Mouse (Mus musculus) layer of hippocampus, adult 2 months (tissue): ENCODE results near the gene Ncaph2. TPM values are rescaled to one million over a fixed set of nuclear protein-coding genes. Genes with fewer than 3 reads are reported as not detected.

Experiments
- DNase-seq, 2 experiments: peaks; one replicate each; pipeline ENCODE4 v3.0.0; 2022; ENCODE audit warnings: low spot score in 2 of 2
- H3K27ac ChIP-seq: fragments of 200-600 bp; 2 replicates; pipeline ENCODE4 v1.8.1; 2022
- H3K4me3 ChIP-seq: fragments of 200-600 bp; 2 replicates; pipeline ENCODE4 v1.8.1; 2022; ENCODE audit warnings: mild to moderate bottlenecking
- CTCF ChIP-seq: fragments of 200-600 bp; conservative IDR thresholded peaks from 2 replicates; pipeline ENCODE4 v1.8.1; 2022; ENCODE audit warnings: antibody characterized with exemption, mild to moderate bottlenecking, moderate library complexity
- total RNA-seq, 2 experiments: library from RNA; stranded (reverse); gene quantifications; 2 replicates each; pipeline ENCODE4 v1.2.3; 2021

Gene Ncaph2
- total RNA-seq, 2 experiments from 2014 or later, result 97.6 to 101 TPM

GRCm38 (mm10) chr15:89376040-89376439 lies 20.5 kb downstream of the Ncaph2 start:
- no peak for TF ChIP-seq CTCF
- no peak for DNase-seq
- Histone ChIP-seq H3K27ac (no peak overlapping the region), H3K4me3 (no peak overlapping the region)

DNA sequence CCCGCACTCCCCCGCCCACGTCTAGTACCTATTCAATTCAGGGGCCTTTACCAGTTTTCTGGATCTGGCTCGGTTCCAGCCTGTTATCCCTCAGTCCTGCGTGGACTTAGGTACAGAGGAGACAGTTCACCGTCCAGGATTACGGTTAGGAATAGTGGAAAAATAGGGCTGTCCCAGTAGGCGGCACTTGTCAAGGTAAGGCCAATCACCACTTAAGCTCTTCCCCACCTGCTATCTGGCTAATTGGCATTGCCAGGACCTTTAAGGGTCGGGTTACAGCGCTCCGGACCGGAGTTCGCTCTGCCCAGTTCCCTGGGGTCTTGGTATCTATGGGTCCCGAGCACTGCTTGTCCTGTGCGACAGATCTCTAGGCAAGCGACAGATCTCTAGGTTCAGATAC lies 21.4 kb downstream of the Ncaph2 start, which contains the start of gene Tymp:
Gene Tymp, minus strand, starts transcription at position 83 of the 400 bp plus-strand sequence.
- H3K27ac ChIP-seq, result no peak within 1 kb of the TSS
- TF ChIP-seq CTCF, result no peak
- DNase-seq, result no peak
- H3K4me3 ChIP-seq, result no peak within 1 kb of the TSS

DNA sequence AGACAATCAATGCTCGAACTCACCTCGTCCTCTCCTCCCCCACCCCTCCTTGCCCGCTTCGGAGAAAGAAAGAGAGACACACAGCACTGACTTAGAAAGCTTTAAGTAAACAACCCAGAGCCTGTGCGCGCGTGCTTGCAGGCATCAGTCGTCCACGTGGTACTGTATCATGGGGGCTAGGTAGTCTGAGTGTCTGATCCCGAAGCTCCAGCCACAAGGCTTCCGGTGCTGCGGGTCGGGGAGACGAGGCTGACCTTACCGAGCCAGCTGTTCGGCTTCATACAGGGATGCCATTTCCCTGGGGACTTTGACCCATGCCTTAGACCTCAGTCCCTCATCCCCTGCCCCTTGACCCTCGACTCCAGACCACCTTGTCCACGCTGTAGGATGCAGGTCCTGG lies 21.8 kb downstream of the Ncaph2 start:
- Histone ChIP-seq H3K27ac (no peak overlapping the region), H3K4me3 (no peak overlapping the region)
- no peak for DNase-seq
- TF ChIP-seq CTCF, result no peak

DNA sequence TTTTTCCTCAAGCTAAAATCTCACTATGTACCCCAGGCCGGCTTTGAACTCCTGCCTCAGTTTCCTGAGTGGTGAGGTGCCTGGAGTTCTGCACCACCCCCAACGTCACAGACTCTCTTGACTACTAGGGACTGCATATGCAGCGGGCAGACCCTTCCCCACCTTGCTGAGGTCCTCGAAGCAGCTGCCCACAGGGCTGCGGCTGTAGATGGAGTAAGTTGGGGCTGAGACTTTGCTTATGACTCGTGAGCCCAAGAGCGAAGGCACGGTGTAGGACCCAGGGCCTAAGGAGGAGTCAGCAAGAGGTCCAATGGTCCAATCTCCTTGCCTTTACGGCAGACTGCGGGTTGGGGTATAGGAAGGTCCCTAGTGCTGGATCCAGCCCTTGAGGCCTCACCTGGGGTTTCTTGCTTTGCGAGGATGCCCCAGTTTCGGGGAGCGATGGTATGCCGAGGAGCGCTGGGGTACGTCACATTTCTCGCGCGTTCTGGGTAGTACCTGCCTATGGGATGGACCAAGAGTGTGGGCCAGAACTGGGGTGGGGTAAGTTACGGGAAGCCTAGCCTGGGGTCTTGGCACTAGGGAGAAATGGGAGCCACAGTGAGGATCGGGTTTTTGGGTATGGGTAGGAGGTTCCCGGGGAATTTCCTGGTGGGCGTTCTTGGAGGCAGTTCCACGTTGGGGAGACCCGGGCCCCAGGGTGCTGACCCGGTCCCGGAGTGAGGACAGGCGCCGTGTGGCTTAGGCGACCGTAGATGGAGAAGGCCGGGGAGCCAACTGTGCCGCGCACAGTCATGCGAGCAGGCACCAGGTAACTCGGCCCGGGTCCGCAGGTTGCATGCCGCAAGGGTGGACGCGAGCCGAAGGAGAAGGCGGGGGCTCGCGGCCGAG lies 22.7 kb downstream of the Ncaph2 start:
- no peak for TF ChIP-seq CTCF
- no peak for DNase-seq
- Histone ChIP-seq H3K4me3 (peak overlapping the region; percentile 59), H3K27ac (peak overlapping the region; percentile 77)

GRCm38 (mm10) chr15:89378831-89379401 lies 23.4 kb downstream of the Ncaph2 start, which contains the start of gene Odf3b:
Gene Odf3b (minus strand): TSS chr15:89379282.
- no peak for TF ChIP-seq CTCF
- H3K4me3 ChIP-seq, result peak within 1 kb of the TSS; percentile 59
- no peak for DNase-seq
- H3K27ac ChIP-seq, result peak within 1 kb of the TSS; percentile 77

DNA sequence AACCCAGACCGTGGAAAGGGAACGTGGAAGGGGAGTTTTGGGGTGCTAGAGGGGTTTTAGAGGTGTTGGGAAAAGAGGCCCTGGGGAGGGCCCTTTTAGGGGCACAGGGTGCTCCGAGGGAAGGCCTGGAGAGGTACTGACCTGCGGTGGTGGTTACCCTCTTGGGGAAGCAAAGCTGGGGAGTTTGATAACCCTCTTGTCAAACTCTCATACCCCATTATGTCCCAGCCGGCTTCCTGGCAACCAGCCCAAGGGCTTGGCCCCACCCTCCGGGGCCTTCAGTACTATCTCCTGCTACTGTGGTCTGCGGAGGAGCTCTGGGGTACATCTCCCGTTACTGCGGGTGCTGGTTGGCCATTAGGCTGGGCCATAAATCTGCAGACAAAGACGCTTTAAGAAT lies 23.9 kb downstream of the Ncaph2 start:
- no peak for DNase-seq
- TF ChIP-seq CTCF, result no peak
- Histone ChIP-seq H3K27ac (peak overlapping the region; percentile 77), H3K4me3 (peak overlapping the region; percentile 59)

GRCm38 (mm10) chr15:89384617-89385016 lies 29.1 kb downstream of the Ncaph2 start, which contains the start of gene Klhdc7b:
Gene Klhdc7b (plus strand): TSS chr15:89384917.
- no peak for TF ChIP-seq CTCF
- H3K4me3 ChIP-seq, result no peak within 1 kb of the TSS

DNA sequence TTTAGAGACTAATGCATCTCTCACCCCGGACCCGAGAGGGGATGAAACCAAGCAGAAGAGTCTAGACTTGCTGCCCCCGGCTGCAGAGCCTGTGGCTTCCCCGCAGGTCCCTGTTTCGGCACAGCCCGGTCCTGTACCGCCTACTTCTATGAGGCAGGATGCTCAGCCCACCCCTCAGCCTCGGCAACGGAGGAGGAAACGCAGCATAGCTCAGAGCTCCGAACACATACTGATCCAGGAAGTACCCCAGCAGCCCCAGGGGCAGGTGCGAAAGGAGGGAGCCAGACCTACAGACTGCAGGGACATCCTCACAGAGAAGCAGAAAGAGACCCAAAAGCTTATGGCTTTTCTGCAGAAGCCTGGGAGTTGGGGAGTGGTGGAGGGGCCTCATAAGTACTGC lies 31.6 kb downstream of the Ncaph2 start:
- DNase-seq, result no peak
- Histone ChIP-seq H3K27ac (no peak overlapping the region), H3K4me3 (no peak overlapping the region)
- no peak for TF ChIP-seq CTCF

More at GRCm38 (mm10) chr15:89384617-89385016, 29.1 kb downstream of the Ncaph2 start, which contains the start of gene Klhdc7b:
- no peak within 1 kb of the TSS for H3K27ac ChIP-seq
- no peak for DNase-seq

GRCm38 (mm10) chr15:89390081-89390480 lies 34.6 kb downstream of the Ncaph2 start:
- no peak overlapping the region for H3K4me3 ChIP-seq
- no peak for DNase-seq
- TF ChIP-seq CTCF, result no peak
- H3K27ac ChIP-seq, result no peak overlapping the region

DNA sequence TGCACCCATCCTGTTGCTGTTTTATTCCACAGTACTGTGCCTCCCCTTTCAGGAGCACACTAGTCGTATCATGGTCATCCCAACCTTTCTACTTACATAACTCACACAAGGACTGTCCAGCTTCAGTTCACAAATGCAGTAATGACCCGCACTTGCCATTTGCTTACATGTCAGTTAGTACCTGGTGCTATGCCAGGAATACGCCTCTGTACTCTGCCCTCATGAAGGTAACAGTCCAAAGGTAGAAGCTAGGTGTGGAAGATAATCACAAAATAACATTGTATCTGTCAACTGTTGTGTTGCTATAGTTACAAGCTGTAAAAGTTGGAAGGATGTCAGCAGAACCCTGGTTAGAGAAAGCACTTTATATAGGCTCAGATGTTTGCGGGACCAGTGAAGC lies 41.4 kb downstream of the Ncaph2 start:
- TF ChIP-seq CTCF, result no peak
- no peak overlapping the region for H3K4me3 ChIP-seq

GRCm38 (mm10) chr15:89398146-89398545 lies 42.6 kb downstream of the Ncaph2 start:
- Histone ChIP-seq H3K27ac (no peak overlapping the region), H3K4me3 (no peak overlapping the region)
- no peak for DNase-seq
- TF ChIP-seq CTCF, result no peak

More for the DNA sequence above, 41.4 kb downstream of the Ncaph2 start:
- no peak overlapping the region for H3K27ac ChIP-seq
- no peak for DNase-seq

- no peak overlapping the region for H3K4me3 ChIP-seq
These were observed 44.2 kb downstream of the Ncaph2 start for GRCm38 (mm10) chr15:89399716-89400115.

DNA sequence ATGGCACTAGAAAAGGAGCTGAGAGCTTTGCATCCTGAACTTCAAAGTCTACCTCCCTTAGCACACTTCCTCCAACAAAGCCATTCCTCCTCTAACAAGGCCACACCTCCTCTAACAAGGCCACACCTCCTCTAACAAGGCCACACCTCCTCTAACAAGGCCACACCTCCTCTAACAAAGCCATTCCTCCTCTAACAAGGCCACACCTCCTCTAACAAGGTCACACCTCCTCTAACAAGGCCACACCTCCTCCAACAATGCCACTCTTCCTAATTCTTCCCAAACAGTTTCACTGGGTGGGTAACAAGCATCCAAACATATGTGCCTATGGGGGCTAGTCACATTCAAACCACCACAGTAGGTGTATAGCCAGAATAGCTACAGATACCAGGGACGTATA lies 47.0 kb downstream of the Ncaph2 start:
- Histone ChIP-seq H3K4me3 (no peak overlapping the region), H3K27ac (no peak overlapping the region)
- DNase-seq, result no peak
- TF ChIP-seq CTCF, result no peak

More at GRCm38 (mm10) chr15:89399716-89400115, 44.2 kb downstream of the Ncaph2 start:
- DNase-seq, result no peak
- no peak for TF ChIP-seq CTCF
- H3K27ac ChIP-seq, result no peak overlapping the region
